Mouse (Mus musculus) CD8-positive naive resting alpha-beta T cell, adult 57 days (primary cell): ENCODE data around the gene Polk. TPM values are rescaled to one million over a fixed set of nuclear protein-coding genes. Genes with fewer than 3 reads are reported as not detected.

Experiments
- total RNA-seq: library from RNA; stranded (reverse); gene quantifications from one replicate; pipeline ENCODE4 v1.2.4, GENCODE M21; 2023

Polk gene
- 9.2 TPM for total RNA-seq

GRCm38 (mm10) chr13:96542081-96542889 lies at the start of gene Polk, which contains the start of gene Col4a3bp:
Polk (minus strand) TSS chr13:96542579.
Col4a3bp (plus strand) TSS chr13:96542618.

GRCm38 (mm10) chr13:96490433-96490832 lies 51.9 kb downstream of the Polk start, which contains the start of gene Gm17622:
Gm17622 (plus strand) TSS chr13:96490733.

GRCm38 (mm10) chr13:96470957-96471356 lies 71.4 kb downstream of the Polk start, which contains the start of gene Ankdd1b:
Ankdd1b (minus strand) TSS chr13:96471198.

Other genes with a start within 250 kb of the Polk start
- 27.4 TPM for gene Poc5, start 154.3 kb downstream of the Polk start, total RNA-seq
- not detected for gene Ankdd1b, start 71.4 kb downstream of the Polk start, total RNA-seq
- not detected for gene Gm17622, start 51.8 kb downstream of the Polk start, total RNA-seq
- 66.4 TPM for gene Col4a3bp, start within 50 bp of the Polk start, total RNA-seq
- gene Hmgcr, start 128.4 kb upstream of the Polk start, total RNA-seq = 88.4 TPM
- not detected for gene Ankrd31, start 205.7 kb upstream of the Polk start, total RNA-seq